Mouse (Mus musculus) stomach, embryonic 15.5 days (tissue): ENCODE results near the gene Nav2. TPM values are rescaled to one million over a fixed set of nuclear protein-coding genes. Genes with fewer than 3 reads are reported as not detected.

Source experiments
- ATAC-seq: fragments of 200-750 bp; cut with Nextera tagmentation; 2 replicates; pipeline ENCODE4 v1.8.0; 2017; ENCODE audit warnings: low read depth, moderate number of reproducible peaks, moderate TSS enrichment; ENCODE audit not compliant: insufficient read depth, low FRiP score
- H3K27ac ChIP-seq: fragments of 300-500 bp; sonication (generic); 2 replicates; pipeline ENCODE4 v1.5.1; 2015; ENCODE audit warnings: mild to moderate bottlenecking, inconsistent platforms
- H3K27me3 ChIP-seq: fragments of 300-500 bp; sonication (generic); replicated peaks from 2 replicates; pipeline ENCODE4 v1.6.1; 2015; ENCODE audit warnings: inconsistent platforms
- H3K36me3 ChIP-seq: fragments of 300-500 bp; sonication (generic); 2 replicates; pipeline ENCODE4 v1.6.1; 2015; ENCODE audit warnings: inconsistent platforms
- H3K4me1 ChIP-seq: fragments of 300-500 bp; sonication (generic); 2 replicates; pipeline ENCODE4 v1.6.1; 2015; ENCODE audit warnings: inconsistent platforms
- H3K4me2 ChIP-seq: fragments of 300-500 bp; sonication (generic); 2 replicates; pipeline ENCODE4 v1.6.1; 2015; ENCODE audit warnings: mild to moderate bottlenecking, inconsistent platforms
- H3K4me3 ChIP-seq: fragments of 300-500 bp; sonication (generic); replicated peaks from 2 replicates; pipeline ENCODE4 v1.5.1; 2015; ENCODE audit warnings: inconsistent platforms
- H3K9ac ChIP-seq: fragments of 300-500 bp; sonication (generic); 2 replicates; pipeline ENCODE4 v1.6.1; 2015; ENCODE audit warnings: inconsistent platforms
- H3K9me3 ChIP-seq: fragments of 300-500 bp; sonication (generic); 2 replicates; pipeline ENCODE4 v1.6.1; 2016; ENCODE audit warnings: inconsistent platforms
- WGBS: fragments of 180-500 bp; shearing (Covaris S2); methylation state at CpG from one replicate; pipeline ENCODE4 v1.1.7; 2015; 5-methylcytosine and 5-hydroxymethylcytosine counted together
- polyA plus RNA-seq: library from polyadenylated mRNA; unstranded; fragments of >200 nt; fragmentation: Nextera tagmentation; extraction: Ambion mirVana; gene quantifications from 2 replicates; pipeline ENCODE4 v1.2.1, GENCODE M21; 2015

Nav2 gene
- polyA plus RNA-seq, 1 experiment from 2014 or later, result 20.4 TPM

GRCm38 (mm10) chr7:49553236-49553981 lies 644.9 kb downstream of the Nav2 start:
- Histone ChIP-seq H3K9me3 (no peaks in the 10 kb centered on the region), H3K4me1 (peaks cover 15% of the 10 kb centered on the region; the same call in 1 of the 2 replicates), H3K4me2 (no peak overlapping the region), H3K27ac (peak overlapping the region; percentile 57; the same call in 1 of the 2 replicates), H3K36me3 (peaks cover 5% of the 10 kb centered on the region; the same call in 1 of the 2 replicates), H3K9ac (no peak overlapping the region), H3K4me3 (no peak overlapping the region), H3K27me3 (no peaks in the 10 kb centered on the region)
- no peak for ATAC-seq
- 39% methylated on average over 11 of the region's 11 CpGs for WGBS

DNA sequence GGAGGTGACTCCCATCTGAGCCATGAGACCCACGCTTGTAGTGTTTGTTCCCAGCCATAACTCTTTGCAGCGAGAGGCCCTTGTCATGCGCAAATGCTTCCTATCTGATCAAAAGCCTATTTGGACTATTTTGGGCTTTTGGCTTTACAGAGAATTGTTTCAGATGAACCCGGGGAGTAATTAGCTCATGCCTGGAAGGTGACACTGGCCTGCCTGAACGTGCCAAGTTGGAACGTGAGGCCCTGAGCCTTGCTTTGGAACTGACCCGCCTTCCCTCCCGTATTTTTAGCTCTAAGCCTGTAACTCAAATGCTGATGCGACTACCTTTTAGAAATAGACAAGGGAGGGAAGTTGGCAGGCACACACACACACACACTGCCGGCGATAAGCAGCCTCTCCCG lies 649.7 kb downstream of the Nav2 start:
- Histone ChIP-seq H3K27me3 (no peaks in the 10 kb centered on the region), H3K36me3 (no peaks in the 10 kb centered on the region), H3K27ac (peak overlapping the region; percentile 62), H3K4me3 (no peak overlapping the region), H3K4me2 (no peak overlapping the region), H3K4me1 (peaks cover 19% of the 10 kb centered on the region), H3K9ac (no peak overlapping the region), H3K9me3 (no peaks in the 10 kb centered on the region)
- 64% methylated on average over 12 of the region's 12 CpGs for WGBS
- ATAC-seq, result no peak

DNA sequence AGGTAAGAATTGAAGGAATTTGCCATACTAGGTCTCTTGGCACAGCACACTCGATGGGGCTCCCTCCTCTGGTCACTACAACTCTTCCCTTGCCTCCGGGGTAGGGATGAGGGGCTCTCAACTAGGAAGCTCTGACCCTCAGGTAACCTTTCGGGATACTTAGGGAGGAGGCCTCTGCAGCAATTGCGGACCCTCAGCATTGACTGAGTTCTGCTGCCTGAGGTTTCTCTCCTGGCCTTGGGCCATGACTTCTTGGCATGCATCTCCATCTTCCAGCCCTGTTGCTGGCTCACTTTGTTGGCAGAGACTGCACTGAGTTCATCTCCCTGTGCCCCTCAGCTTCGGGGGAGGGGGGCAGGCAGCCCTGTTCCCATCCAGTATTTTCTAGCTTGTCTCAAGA lies 650.4 kb downstream of the Nav2 start:
- Histone ChIP-seq H3K27me3 (no peaks in the 10 kb centered on the region), H3K9ac (no peak overlapping the region), H3K4me2 (no peak overlapping the region), H3K9me3 (no peaks in the 10 kb centered on the region), H3K27ac (peak overlapping the region; percentile 62; the same call in 1 of the 2 replicates), H3K4me3 (no peak overlapping the region), H3K36me3 (no peaks in the 10 kb centered on the region), H3K4me1 (peaks cover 16% of the 10 kb centered on the region)
- peak; percentile 61 for ATAC-seq
- 66% methylated on average over 5 of the region's 5 CpGs for WGBS

GRCm38 (mm10) chr7:49560012-49560411 lies 651.5 kb downstream of the Nav2 start:
- WGBS, result 66% methylated on average over 4 of the region's 4 CpGs
- no peaks in the 10 kb centered on the region for H3K9me3 ChIP-seq
- H3K9ac ChIP-seq, result no peak overlapping the region
- no peak overlapping the region for H3K4me2 ChIP-seq
- no peaks in the 10 kb centered on the region for H3K27me3 ChIP-seq
- no peaks in the 10 kb centered on the region for H3K36me3 ChIP-seq
- no peak overlapping the region for H3K4me3 ChIP-seq
- H3K4me1 ChIP-seq, result peaks cover 14% of the 10 kb centered on the region
- no peak for ATAC-seq
- H3K27ac ChIP-seq, result peak overlapping the region; percentile 62

DNA sequence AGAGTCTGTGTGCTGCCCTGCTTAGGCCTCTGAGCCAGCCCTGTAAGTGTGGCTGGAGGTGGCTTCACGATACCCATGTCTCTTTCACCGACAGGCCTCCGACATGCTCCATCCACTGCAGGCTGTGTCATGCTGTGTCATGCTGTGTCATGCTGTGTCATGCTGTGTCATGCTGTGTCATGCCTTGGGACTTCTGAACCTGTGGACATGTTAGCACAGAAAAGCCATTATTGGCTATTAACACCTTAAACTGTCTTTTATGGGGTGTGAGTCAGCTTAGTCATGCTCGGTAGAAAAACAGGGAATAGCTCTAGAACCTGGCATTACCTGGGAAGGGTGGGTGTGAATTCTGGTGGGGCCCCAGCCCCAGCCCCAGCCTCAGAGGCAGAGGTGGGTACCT lies 653.9 kb downstream of the Nav2 start:
- H3K9ac ChIP-seq, result no peak overlapping the region
- WGBS, result 82% methylated on average over 4 of the region's 4 CpGs
- H3K27me3 ChIP-seq, result no peaks in the 10 kb centered on the region
- no peaks in the 10 kb centered on the region for H3K9me3 ChIP-seq
- no peak overlapping the region for H3K27ac ChIP-seq
- H3K4me1 ChIP-seq, result peaks cover 14% of the 10 kb centered on the region
- ATAC-seq, result no peak
- peaks cover 12% of the 10 kb centered on the region; the same call in 1 of the 2 replicates for H3K36me3 ChIP-seq
- no peak overlapping the region for H3K4me2 ChIP-seq
- H3K4me3 ChIP-seq, result no peak overlapping the region

DNA sequence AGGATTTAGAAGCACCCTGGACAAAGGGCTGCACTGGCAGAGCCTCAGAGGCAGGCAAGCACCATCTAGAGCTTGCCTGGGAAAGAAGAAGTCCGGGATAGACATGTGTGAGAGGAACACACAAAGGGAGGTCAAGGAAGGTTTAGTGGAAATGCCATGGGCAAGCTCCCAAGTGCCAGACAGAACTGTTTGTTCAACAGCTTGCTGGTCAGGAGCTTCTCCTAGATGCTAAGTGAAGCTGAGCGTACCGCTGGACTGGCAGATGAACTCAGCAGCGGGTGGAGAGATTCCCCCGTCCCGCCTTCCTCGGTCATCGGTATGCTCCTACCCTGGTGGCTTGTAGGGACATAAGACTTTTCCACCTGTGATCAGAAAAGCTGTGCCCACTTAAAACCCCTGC lies 654.3 kb downstream of the Nav2 start:
- no peak for ATAC-seq
- no peak overlapping the region for H3K9ac ChIP-seq
- WGBS, result 90% methylated on average over 8 of the region's 8 CpGs
- H3K27me3 ChIP-seq, result no peaks in the 10 kb centered on the region
- peaks cover 12% of the 10 kb centered on the region; the same call in 1 of the 2 replicates for H3K36me3 ChIP-seq
- H3K27ac ChIP-seq, result no peak overlapping the region
- no peaks in the 10 kb centered on the region for H3K9me3 ChIP-seq
- H3K4me2 ChIP-seq, result no peak overlapping the region
- H3K4me1 ChIP-seq, result peaks cover 14% of the 10 kb centered on the region
- H3K4me3 ChIP-seq, result no peak overlapping the region

DNA sequence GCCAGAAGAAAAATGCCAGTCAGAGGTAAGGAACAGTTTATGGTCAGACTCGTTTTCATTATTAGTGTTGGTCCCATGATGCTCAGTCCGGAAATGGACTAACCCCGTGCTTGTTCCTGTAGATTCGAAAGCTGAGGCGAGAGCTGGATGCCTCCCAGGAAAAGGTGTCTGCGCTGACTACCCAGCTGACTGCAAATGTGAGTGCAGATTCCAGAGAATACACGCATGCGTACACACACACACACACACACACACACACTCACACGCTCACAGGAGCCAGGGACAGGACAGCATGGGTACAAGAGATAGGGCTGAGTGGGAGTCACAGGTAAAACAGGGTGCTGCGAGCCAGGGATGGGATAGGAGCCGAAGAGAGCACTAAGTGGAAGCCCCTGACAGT lies 656.6 kb downstream of the Nav2 start:
- Histone ChIP-seq H3K27me3 (no peaks in the 10 kb centered on the region), H3K4me1 (no peaks in the 10 kb centered on the region), H3K36me3 (peaks cover 12% of the 10 kb centered on the region; the same call in 1 of the 2 replicates), H3K9me3 (no peaks in the 10 kb centered on the region), H3K4me2 (no peak overlapping the region), H3K27ac (no peak overlapping the region), H3K4me3 (no peak overlapping the region), H3K9ac (no peak overlapping the region)
- ATAC-seq, result no peak
- WGBS, result 86% methylated on average over 11 of the region's 11 CpGs

DNA sequence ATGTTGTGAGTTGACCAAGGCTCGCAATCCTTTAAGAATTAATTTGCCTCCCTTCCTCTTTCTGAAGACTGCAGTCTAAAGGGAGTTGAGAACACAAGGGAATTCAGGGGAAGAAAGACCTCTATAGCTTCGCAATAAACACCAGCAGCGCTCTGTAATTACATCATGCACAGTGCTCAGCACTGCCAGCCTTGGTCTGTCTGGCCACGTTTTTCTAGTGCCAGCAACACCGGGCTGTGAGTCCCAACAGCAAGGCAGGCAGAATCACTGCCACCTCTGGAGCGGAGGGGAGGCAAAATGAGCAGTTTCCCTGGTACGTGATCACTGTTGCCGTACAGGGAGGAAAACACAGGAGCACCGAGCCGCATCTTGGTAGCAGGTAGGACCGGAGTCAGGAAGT lies 657.3 kb downstream of the Nav2 start:
- H3K36me3 ChIP-seq, result peaks cover 12% of the 10 kb centered on the region; the same call in 1 of the 2 replicates
- WGBS, result 87% methylated on average over 11 of the region's 11 CpGs
- H3K27ac ChIP-seq, result no peak overlapping the region
- no peak overlapping the region for H3K4me3 ChIP-seq
- H3K27me3 ChIP-seq, result no peaks in the 10 kb centered on the region
- no peak overlapping the region for H3K4me2 ChIP-seq
- no peaks in the 10 kb centered on the region for H3K4me1 ChIP-seq
- H3K9ac ChIP-seq, result no peak overlapping the region
- no peaks in the 10 kb centered on the region for H3K9me3 ChIP-seq
- no peak for ATAC-seq

- Histone ChIP-seq H3K36me3 (peaks cover 17% of the 10 kb centered on the region; the same call in 1 of the 2 replicates), H3K4me2 (no peak overlapping the region), H3K9me3 (no peaks in the 10 kb centered on the region), H3K27ac (no peak overlapping the region), H3K9ac (no peak overlapping the region), H3K27me3 (no peaks in the 10 kb centered on the region), H3K4me3 (no peak overlapping the region), H3K4me1 (no peaks in the 10 kb centered on the region)
- 51% methylated on average over 13 of the region's 13 CpGs for WGBS
- ATAC-seq, result no peak
These were observed 659.0 kb downstream of the Nav2 start for GRCm38 (mm10) chr7:49567346-49568034.

DNA sequence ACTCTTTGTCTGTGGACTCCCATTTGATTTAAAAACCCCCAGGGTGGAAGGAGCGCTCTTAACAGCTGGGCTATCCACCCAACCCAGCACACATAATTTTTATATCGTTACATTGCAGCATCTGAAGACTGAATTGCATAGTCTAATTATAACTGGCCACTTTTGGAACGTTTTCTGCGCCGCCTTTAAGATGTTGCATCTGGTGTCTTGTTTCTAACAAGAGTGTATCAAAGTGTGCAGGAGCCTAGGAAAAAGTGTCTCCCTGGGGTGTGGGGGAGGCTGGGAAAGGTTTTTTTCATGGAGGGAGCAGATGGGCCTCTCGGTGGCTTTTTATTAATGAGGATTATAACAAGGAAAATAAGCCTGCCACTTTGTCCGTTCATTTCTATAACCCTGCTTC lies 661.1 kb downstream of the Nav2 start:
- Histone ChIP-seq H3K4me1 (no peaks in the 10 kb centered on the region), H3K9ac (no peak overlapping the region), H3K4me2 (no peak overlapping the region), H3K9me3 (no peaks in the 10 kb centered on the region), H3K27ac (no peak overlapping the region), H3K36me3 (peaks cover 17% of the 10 kb centered on the region; the same call in 1 of the 2 replicates), H3K4me3 (no peak overlapping the region), H3K27me3 (no peaks in the 10 kb centered on the region)
- no peak for ATAC-seq
- 87% methylated on average over 7 of the region's 7 CpGs for WGBS

GRCm38 (mm10) chr7:49571606-49572005 lies 663.1 kb downstream of the Nav2 start:
- 96% methylated on average over 2 of the region's 2 CpGs for WGBS

GRCm38 (mm10) chr7:49575226-49575625 lies 666.7 kb downstream of the Nav2 start:
- Histone ChIP-seq H3K9ac (no peak overlapping the region), H3K27me3 (no peaks in the 10 kb centered on the region), H3K27ac (no peak overlapping the region), H3K4me3 (no peak overlapping the region), H3K4me2 (no peak overlapping the region), H3K9me3 (no peaks in the 10 kb centered on the region), H3K36me3 (peaks cover 34% of the 10 kb centered on the region), H3K4me1 (no peaks in the 10 kb centered on the region)
- 91% methylated on average over 9 of the region's 9 CpGs for WGBS
- no peak for ATAC-seq

More at GRCm38 (mm10) chr7:49571606-49572005, 663.1 kb downstream of the Nav2 start:
- Histone ChIP-seq H3K27me3 (no peaks in the 10 kb centered on the region), H3K4me1 (no peaks in the 10 kb centered on the region), H3K4me3 (no peak overlapping the region), H3K36me3 (peaks cover 16% of the 10 kb centered on the region; the same call in 1 of the 2 replicates), H3K9ac (no peak overlapping the region), H3K4me2 (no peak overlapping the region), H3K9me3 (no peaks in the 10 kb centered on the region), H3K27ac (no peak overlapping the region)
- no peak for ATAC-seq
